Mouse (Mus musculus): ENCODE measurements around the gene Dock9.
"Not testable (repeated sequence)": the region's sequence is repeated elsewhere in the genome, so short reads cannot be mapped to it uniquely, and the experiment has no call there.

Dock9 gene

DNA sequence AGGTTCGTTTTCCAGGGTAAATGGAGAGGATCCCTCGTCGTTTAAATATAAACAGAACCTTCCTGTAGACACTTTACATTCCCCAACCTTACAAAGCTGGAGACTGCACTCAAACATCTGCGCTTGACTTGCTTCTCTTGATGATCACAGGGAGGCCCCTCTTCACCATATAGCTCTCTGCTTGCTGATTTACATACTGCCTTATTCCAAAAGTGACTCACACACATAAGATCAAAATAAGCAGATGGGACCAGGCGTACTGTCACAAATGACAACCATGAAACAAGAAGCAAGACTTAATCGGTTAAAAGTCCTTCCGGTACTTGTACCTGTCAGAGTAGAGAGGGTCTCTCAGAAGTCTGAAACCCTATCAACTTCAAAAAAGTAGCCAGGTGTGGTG is 63.4 kb downstream of the Dock9 start:
- DNase-seq, result no peak

DNA sequence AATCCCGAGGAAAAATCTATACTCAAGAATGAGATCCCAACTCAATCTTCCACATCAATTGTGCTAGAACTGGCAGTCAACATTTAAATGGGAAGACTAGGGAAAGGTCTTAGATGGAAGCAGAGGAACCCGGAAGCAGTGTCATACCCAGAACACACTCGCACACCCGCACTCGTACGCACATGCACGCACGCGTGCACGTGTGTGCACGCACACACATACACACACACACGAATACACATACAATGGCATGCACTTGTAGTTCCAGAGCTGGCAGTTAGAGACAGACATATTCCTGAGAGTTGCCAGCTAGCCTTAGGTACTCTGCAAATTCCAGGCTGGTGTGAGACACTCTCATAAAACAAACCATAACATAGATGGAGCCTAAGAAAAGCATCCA is 63.9 kb downstream of the Dock9 start:
- no peak for DNase-seq

DNA sequence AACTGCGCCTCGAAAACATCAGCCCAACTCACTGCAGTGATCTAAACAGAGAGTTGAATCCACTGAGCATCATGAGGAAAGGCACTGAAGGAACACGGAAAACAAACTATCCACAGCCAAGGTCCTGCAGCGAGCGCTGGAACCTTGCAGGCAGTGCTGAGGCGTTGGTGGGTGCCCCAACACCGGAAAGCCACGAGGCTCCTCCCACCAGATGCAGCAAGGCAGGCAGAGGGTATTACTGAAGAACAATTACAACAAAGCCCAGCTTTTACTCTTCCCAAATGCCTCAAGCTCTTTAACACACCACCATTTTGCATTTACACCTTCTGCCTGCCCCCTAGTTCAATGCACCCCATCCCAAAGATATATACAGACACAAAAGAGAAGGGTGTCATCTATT is 65.4 kb downstream of the Dock9 start:
- no peak for DNase-seq

DNA sequence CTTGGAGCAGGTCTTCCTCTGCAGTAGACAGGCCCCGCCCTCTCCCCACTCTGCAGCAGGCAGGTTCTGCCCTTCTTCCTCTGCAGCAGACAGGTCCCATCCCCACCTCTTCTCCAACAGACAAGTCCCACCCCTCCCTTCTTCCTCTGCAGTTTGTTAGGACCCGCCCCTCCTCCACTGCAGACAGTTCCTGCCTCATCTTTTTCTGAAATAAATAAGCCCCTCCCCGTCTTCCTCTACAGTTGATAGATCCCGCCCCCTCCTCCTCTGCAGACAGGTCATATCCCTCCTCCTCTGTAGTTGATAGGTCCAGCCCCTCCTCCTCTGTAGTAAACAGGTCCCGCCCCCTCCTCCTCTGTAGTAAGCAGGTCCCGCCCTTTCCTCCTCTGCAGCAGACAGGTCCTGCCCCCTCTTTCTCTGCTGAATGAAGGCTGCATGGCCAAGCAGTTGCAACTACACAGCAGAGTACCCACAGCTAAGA is 65.9 kb downstream of the Dock9 start:
- peak in 1 of 2 experiments; percentile 36 for DNase-seq

DNA sequence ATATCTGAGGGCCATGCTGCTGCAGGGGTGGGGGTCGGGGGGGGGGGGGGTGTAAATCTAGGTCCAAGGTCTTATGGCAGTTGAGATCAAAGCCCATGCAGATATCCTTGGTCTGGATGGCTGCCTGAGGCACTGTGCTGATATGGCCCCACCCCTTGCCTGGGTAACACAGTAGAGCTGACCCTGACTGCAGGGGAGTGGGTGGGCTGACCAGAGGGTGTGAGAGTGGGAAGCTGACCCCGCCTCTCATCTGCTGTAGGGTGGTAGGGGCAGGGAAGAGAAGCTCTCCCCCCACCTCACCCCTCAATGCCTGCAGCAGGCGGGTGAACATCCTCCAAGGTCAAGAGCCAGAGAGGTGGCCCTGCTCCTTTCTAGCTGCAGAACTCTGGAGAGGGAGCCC is 66.7 kb downstream of the Dock9 start:
- no peak for DNase-seq

DNA sequence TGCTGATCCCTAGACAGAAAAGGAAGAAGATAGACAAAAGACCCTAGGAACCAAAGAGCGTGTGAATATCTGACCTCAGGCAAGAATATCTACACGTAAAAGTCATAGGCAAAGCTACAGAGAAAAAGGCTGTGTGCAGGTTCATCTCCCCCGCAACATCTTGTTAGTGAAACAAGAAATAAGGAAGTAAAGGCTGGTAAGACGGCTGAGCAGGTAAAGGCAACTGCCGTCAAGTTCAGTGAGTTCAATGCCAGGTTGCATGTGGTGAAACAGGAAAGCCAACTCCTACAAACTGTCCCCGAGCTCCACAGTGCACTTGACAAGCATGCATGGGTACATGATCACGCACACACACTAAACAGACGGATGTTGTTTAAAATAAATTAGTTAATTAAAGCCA is 69.6 kb downstream of the Dock9 start:
- DNase-seq, result no peak

DNA sequence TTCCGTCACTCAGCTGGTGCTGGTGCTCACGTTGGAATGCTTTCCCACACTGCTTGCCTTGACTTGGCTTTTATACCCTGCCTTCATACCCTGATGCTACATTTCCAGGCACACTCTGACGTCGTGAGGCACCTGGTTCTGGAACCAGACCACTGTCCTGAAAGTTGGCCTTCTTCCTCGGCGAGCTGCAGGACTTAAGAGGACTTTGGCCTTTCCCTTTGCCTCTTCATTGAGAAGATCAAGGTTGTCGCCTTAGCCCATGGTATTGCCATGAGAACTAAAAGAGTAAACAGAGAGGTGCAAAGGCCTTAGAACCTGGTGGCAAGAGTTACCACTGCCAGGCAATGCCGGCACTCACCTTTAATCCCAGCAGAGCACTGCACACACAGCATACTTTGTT is 73.1 kb downstream of the Dock9 start:
- DNase-seq, result no peak

DNA sequence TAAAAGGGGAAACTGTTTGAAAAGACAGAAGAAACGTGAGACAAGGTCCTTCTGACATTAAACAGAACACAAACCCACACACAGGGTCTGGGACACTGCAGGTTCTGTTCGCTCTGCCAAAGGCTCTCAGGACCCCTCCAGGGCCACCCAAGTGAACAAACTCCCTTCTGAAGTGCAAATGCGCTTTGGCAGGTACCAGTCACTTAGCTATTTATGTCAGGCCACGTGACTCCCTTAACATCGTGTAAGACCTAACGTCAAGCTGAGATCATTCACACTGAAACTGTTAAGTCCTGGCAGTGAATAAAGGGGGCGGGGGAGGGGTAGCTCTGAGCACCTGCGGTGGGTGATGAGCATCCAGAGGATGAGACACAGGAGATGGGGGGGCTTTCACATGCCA is 74.9 kb downstream of the Dock9 start:
- no peak for DNase-seq

DNA sequence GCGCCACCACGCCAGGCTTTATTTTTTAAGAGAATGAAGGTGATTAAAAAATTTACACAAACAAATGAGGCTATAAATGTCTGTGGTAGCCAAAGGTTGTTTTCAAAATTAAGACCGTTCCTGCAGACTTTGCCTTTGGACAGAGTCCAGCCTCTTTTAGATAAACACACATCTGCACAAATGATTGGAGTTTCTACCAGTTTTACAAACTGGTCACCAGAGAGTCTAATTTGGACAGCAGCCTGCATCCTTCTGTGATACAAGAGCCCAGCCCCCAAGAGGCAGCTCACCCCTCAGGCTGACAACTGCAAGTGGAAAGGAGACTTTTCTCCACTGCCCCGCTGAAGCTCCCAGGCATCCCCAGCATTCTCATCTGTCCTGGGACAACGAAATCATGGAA is 76.2 kb downstream of the Dock9 start:
- no peak for DNase-seq

DNA sequence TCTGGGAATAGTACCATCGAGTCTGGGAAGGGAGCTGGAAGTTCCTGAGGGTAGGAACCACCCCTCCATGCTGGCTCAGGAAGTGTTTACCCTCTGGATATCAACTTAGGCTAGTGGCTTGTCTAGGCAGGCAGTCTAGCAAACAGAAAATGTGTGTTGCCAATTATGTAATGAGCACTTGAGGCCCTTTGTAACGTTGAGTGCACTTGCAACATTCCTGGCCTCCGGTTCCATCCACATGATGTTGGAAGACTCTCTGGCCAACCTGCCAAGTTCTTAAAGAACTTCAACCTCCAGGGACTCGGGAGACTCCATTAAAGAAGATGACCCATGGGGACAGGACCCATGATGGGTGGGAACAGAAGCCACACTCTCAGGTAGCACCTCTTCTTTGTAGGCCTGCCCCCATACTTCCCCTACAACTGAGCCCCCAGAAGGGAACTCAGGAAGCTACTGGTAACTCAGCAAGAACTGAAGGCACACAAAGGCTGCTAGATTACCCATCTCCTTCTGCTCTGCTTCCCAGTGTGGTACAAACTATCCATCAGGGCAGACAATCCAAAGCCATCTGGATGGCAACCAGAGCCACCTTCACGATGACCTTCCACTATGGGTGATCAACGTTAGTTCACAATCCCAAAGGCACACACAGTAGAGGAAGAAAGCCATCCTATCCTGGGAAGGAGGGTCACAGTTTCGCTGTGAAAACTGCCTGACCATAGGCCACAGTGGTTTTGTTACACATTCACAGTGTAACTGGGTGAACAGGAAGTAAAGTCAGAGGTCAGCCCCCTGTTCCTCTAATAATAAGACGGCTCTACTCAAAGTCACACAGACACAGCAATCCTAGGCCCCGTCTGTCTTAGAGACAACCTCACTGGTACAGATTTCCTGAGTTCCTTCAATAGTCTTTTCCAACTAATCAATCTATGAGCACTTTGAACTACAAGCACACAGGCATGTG is 77.7 kb downstream of the Dock9 start:
- peak; percentile 63 to 69 for DNase-seq

DNA sequence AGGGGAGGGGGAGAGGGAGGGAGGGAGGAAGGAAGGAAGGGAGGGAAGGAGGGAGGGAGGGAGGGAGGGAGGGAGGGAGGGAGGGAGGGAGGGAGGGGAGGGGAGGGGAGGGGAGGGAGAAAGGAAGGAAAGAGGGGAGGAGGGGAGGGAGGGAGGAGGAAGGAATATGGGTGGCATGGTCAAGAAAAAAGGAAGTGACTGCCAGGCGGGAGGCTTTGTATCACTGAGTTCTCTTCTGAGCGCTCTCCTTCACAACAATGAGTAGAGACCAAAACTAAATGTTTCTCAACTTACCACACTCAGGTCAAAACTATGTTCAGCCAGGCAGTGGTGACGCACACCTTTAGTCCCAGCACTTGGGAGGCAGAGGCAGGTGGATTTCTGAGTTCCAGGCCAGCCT is 82.8 kb downstream of the Dock9 start:
- not testable (repeated sequence) for DNase-seq

DNA sequence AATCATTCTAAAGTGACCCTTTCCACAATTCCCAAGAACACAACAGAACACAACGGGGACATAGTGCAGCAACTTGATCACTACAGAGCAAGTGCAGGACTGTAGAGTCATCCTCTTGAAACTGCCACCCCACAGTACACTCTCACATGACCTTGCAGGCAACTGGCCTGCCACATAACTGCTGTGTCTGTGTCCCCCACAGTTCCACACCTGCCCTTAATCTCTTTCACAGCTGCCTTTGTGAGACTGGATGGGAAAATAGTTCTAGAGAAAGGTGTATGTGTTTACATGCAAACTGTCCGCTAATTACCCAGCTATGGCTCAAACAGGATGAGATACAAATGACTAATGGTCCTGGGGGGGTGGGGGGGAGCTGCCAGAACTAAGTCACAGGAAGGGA is 83.4 kb downstream of the Dock9 start:
- DNase-seq, result no peak

DNA sequence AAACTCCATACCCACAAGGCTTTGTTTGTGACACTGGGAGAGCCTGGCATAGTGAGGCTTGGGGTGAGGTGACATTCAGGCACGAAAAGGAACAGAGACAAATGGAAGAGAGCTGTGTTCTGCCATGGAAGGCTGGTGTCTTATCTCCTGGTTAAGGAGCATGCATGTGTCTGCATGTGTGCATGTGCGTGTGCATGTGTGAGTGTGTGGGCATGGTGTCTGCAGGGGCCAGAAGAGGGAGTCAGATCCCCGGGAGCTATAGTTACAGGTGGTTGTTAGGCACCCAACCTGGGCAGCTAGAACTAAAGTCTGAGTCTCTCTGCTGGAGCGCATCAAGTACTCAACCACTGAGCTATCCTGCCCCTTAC is 83.8 kb downstream of the Dock9 start:
- DNase-seq, result no peak

DNA sequence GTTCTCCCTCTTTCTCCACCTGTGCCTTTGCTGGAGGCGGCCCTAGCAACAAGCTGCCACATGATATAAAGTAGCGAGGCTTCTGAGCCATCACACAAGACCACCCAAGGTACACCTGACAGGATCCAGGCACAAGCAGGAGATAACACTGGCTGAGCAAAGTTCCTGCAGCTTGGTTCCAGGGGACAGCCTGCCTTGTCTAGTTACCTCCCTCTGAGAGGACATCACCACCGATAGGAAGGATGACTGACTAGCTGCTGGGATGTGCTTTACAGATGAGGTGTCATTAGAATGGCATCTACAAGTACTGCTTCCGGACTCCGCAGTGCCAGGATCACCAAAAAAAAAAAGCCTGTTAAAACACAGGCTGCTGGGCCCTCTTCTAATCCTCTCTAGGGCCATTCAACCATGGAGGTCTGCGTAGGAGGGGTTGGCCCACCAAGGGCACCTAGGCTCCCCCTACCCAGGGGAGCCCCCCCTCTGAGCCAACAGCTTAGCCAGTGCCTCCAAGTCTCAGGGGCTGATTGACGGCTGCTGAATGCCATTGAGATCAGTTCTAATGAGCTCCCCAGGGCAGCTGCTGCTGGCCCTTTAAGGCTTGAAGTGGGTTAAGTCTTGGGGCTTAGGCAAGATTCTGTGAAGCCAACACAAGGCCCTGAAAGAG is 84.3 kb downstream of the Dock9 start:
- no peak for DNase-seq

DNA sequence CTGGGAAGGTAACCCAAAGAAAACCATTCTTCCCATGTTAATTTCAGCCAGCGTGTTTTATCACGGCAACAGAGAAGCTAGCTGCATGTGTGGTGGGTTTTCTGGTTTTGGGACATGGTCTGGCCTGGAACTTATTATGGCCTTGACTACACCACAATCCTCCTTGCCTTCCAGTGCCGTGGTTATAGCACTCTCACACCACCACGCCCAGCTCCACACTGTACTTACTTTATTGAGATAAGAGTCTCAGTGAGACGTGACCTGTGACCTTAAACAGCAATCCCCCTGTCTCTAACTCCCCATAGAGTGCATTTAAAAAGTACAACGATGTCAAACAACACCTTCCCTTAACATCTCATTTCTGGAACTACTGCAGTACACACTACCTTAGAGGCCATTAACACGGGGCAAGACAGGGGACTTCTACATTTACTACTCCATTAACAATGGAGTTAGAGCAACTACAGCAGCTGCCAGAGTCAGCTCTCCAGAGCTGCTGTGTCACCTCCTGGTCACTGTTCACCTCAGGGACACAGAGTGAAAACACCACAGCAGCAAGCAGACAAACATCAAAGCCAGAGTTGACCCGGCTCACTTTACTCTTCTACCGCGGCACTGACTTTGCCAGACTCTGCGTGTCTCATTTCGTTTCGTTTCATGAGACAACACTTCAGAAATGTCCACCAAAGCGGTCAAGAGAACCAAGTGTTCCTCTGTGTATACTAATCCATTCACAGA is 86.4 kb downstream of the Dock9 start:
- no peak for DNase-seq

DNA sequence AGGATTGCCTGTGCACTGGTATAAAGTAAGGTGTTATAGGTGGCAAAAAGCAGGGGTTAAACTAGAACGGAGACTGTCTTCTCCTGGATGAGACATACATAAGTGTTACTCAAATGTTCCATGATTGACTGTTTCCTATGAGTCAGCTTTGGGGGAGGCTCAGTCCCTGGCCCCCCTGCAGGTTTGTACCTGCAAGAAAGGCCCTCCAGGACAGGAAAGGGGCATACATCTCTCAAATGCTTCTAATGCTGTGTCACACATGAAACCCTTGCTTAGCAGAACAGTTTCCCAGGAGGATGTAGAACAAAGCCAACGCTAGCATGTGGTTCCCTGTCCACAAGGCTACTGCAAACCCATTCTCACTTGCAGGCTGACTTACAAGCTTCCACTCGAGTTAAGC is 87.5 kb downstream of the Dock9 start:
- DNase-seq, result no peak

DNA sequence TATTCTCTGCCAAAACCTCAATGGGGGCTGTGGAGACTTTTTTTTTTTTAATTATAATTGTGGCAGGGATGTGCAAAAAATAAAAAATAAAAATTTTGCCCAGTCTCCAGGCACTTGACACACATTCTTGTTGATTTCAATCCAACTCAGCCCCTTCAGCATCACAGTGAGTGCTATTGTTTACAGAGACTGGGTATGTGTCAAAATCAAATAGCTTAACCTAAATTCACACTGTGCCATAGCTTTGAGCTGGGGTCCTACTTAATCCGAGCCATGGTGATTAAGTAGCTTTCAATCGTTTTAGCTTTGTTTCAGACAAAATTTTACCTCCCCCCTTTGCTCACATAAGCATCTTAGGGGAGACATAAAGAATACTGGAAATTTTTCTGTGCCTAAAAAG is 89.4 kb downstream of the Dock9 start:
- no peak for DNase-seq

DNA sequence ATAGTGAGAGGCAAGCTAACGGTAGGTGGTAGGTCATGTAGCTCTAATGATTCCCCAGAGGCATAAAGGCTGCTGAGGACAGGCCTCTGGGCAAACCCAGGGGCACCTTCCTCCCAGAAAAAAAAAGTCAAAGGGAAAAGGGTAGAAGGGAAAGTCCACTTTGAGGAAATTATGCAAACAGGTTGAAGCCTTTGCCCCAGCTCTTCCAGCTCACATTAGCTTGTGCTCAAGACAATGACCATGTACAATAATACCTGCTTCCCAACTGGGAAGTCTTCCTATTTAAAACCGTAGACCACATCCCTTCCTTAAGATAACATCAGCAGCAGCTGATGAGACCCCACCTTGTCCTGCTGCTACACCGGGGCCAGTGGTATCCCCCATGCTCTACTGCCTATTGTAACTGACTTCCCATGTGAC is 91.1 kb downstream of the Dock9 start:
- DNase-seq, result no peak

DNA sequence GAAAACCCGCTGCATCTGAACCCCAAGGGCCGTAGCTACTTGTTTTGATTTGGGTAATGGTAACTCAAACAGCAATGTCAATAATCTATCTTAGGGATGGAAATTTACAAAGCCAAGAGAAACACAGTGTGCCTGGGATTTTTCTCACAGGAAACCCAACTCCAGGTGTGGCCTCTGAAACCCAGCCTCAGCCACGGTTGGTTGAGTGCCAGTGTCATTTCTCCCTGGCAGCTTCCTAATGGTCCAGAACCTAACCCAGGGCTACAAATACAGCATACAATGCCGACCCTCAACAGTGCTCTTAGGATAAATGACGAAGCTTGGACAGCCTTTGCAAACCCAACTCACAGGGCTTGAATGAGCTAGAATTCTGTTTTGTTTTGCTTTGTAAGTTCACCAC is 92.0 kb downstream of the Dock9 start:
- no peak for DNase-seq

DNA sequence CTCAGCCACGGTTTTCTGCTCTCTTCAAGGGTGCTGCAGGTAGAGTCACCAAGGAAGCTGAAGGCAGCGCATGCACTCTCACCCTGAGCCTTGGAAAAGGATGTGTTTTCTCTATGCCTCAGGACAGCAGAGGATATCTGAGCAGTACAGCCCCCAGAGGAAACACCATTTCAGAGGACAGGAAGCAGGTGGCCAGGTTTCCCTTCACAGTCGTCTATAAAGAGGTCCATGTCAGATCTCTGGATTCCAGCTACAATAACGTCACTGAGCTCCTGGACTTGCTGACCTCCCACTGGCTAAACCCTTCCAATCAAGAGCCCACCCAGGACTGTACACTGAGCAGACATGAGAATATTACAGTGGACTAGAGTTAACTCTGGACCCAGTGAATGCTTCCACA is 95.1 kb downstream of the Dock9 start:
- DNase-seq, result no peak

DNA sequence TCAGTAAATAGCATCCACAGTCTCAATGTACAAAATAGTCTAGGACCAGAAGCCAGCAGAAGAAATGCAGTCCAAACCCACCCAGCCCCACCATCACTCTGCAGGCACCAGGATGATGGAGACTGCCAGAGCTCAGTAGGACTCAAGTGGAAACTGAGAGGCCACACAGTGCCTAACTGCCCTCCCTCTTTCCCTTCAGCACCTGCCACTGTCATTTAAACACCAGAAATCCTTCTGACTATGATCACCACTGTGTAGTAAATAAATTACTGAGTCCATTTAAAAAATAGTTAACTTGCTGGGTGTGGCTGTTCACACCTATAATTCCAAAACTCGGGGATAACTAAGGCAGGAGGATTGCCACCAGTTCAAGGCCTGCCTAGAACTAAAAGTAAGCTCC is 97.6 kb downstream of the Dock9 start:
- DNase-seq, result no peak

DNA sequence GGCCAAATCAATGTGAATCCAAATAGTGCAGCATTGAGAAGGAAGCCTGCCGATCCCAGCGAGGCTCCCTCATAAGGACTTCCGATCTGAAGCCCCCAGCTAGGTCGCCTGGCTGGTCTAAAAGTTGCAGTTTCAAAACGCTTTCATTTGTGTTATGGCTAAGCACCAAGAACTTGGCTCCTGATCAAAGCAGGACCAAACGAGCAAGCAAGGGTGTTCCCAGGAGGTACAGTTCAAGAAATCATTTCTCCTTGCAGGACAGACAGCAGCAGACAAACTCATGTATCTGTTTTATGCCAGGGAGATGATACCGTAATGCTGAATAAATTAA is 99.1 kb downstream of the Dock9 start:
- DNase-seq, result no peak

DNA sequence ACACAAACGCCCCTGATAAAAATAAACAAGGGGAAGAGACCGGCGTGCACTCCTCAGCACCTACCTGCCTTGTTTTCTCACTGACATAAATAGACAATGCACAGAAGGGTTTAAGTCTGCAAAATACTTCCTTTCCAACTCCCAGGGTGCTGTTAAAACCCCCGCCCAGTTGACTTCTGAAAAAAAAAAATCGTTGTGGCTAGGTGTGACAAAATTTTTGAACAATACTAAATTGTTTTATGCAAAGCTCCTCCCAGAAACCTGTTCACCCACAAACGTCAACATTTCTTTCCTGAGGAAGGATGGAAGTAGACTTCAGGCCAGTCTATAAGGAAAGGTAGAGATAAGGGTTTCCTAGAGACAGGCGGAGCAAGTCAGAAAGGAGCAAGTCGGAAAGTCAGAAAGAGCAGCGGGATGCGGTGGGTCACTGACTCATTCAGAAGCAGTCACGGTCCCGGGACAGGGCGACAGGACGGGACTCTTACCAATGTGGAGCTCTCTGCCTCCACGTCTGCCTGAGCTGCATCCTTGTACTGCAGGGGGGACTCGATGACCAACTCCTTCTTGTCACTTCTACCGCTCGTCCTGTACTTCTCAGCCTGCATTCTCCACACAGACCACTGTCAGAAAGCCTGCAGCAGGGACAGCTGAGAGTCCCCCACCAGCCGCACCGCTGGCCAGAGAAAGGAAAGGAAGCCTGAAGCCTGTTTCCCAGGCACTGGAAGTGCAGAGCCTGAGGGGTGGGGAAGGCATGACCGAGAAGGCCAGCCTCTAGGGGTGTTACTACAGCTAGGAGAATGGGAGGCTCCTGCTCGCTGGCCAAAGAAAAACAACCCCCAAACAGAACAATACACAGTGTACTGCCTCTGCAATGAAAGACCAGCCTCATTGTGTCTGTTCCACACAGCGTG is 99.7 kb downstream of the Dock9 start:
- peak; percentile 70 to 81 for DNase-seq
